Mouse (Mus musculus) CH12.LX (cell line): ENCODE data around the gene Mmgt2. TPM values are rescaled to one million over a fixed set of nuclear protein-coding genes. Genes with fewer than 3 reads are reported as not detected.

Experiments used
- DNase-seq: peaks from one replicate; pipeline ENCODE4 v3.0.0-alpha.2; 2013; ENCODE audit errors: extremely low read depth
- H3K27ac ChIP-seq: 2 replicates; pipeline ENCODE4 v1.5.1; 2012; ENCODE audit warnings: low read depth, mild to moderate bottlenecking, control low read depth, moderate library complexity; ENCODE audit not compliant: insufficient read depth
- H3K27me3 ChIP-seq: replicated peaks from 2 replicates; pipeline ENCODE3; 2012; ENCODE audit warnings: inconsistent platforms
- H3K36me3 ChIP-seq, 2 experiments: replicated peaks in 1 of 2; 2 replicates each; pipeline versions ENCODE3 to v1.6.1; 2012; ENCODE audit warnings: inconsistent platforms in 1 of 2, low read length in 1 of 2, mild to moderate bottlenecking in 1 of 2, mixed read lengths in 1 of 2, moderate library complexity in 1 of 2; ENCODE audit not compliant: control insufficient read depth in 1 of 2, insufficient read depth in 1 of 2
- H3K4me1 ChIP-seq, 2 experiments: 2 replicates each; pipeline ENCODE4 v1.6.1; 2012; ENCODE audit warnings: inconsistent platforms in 1 of 2, moderate library complexity in 1 of 2; ENCODE audit not compliant: insufficient read depth in 2 of 2, control insufficient read depth in 1 of 2
- H3K4me2 ChIP-seq: 2 replicates; pipeline ENCODE4 v1.6.1; 2012; ENCODE audit warnings: low read depth, mild to moderate bottlenecking, control low read depth; ENCODE audit not compliant: poor library complexity, insufficient read depth, severe bottlenecking
- H3K4me3 ChIP-seq, 3 experiments: fragments of 150-350 bp in 1 of 3; sonication (generic) in 1 of 3; replicated peaks in 1 of 3; 2 replicates each; pipeline versions ENCODE3 to v1.5.1; 2011 to 2012; ENCODE audit warnings: low read depth in 2 of 3, low read length in 2 of 3, mild to moderate bottlenecking in 2 of 3, moderate library complexity in 2 of 3, control low read depth in 1 of 3, improper control_type of control experiment in 1 of 3, inconsistent platforms in 1 of 3, mixed read lengths in 1 of 3; ENCODE audit not compliant: poor library complexity in 1 of 3
- H3K79me2 ChIP-seq: replicated peaks from 2 replicates; pipeline ENCODE4 v1.6.1; 2012; ENCODE audit warnings: mild to moderate bottlenecking, moderate library complexity; ENCODE audit not compliant: control insufficient read depth, poor library complexity, insufficient read depth, severe bottlenecking; ENCODE audit errors: extremely low read depth
- H3K9ac ChIP-seq: 2 replicates; pipeline ENCODE4 v1.6.1; 2012; ENCODE audit warnings: low read depth, mild to moderate bottlenecking, control low read depth, moderate library complexity; ENCODE audit not compliant: insufficient read depth
- H3K9me3 ChIP-seq: replicated peaks from 2 replicates; pipeline ENCODE3; 2012; ENCODE audit warnings: low read length, inconsistent platforms, mixed read lengths
- CHD1 ChIP-seq: IDR thresholded peaks from 2 replicates; pipeline ENCODE4 v1.6.1; 2012; ENCODE audit warnings: low read depth, low read length, improper control_type of control experiment, inconsistent platforms
- CHD2 ChIP-seq: IDR thresholded peaks from 2 replicates; pipeline ENCODE4 v1.6.1; 2011; ENCODE audit warnings: low read length, improper control_type of control experiment
- ELF1 ChIP-seq: IDR thresholded peaks from 2 replicates; pipeline ENCODE4 v1.6.1; 2014; ENCODE audit warnings: low read depth, mild to moderate bottlenecking, inconsistent platforms, low read length, improper control_type of control experiment
- EP300 ChIP-seq: IDR thresholded peaks from 2 replicates; pipeline ENCODE4 v1.6.1; 2011; ENCODE audit warnings: low read length, improper control_type of control experiment
- JUND ChIP-seq: conservative IDR thresholded peaks from 2 replicates; pipeline ENCODE4 v1.6.1; 2011; ENCODE audit warnings: low read depth, low read length, improper control_type of control experiment
- MAX ChIP-seq: IDR thresholded peaks from 2 replicates; pipeline ENCODE4 v1.6.1; 2011; ENCODE audit warnings: low read length, improper control_type of control experiment
- MAZ ChIP-seq: IDR thresholded peaks from 2 replicates; pipeline ENCODE4 v1.6.1; 2012; ENCODE audit warnings: low read depth, mild to moderate bottlenecking, inconsistent platforms, low read length, improper control_type of control experiment, moderate library complexity
- MXI1 ChIP-seq: IDR thresholded peaks from 2 replicates; pipeline ENCODE4 v1.6.1; 2011; ENCODE audit warnings: mild to moderate bottlenecking, low read depth, low read length, improper control_type of control experiment
- POLR2A ChIP-seq: IDR thresholded peaks from 2 replicates; pipeline ENCODE4 v1.6.1; 2011; ENCODE audit warnings: low read depth, mild to moderate bottlenecking, improper control_type of control experiment, low read length
- RCOR1 ChIP-seq: conservative IDR thresholded peaks from 2 replicates; pipeline ENCODE4 v1.6.1; 2012; ENCODE audit warnings: low read depth, mild to moderate bottlenecking, inconsistent platforms, low read length, improper control_type of control experiment
- TBP ChIP-seq: conservative IDR thresholded peaks from 2 replicates; pipeline ENCODE4 v1.6.1; 2011; ENCODE audit warnings: low read depth, low read length, improper control_type of control experiment
- USF1 ChIP-seq: IDR thresholded peaks from 2 replicates; pipeline ENCODE4 v1.6.1; 2014; ENCODE audit warnings: low read depth, mild to moderate bottlenecking, inconsistent platforms, low read length, improper control_type of control experiment
- ZC3H11A ChIP-seq: IDR thresholded peaks from 2 replicates; pipeline ENCODE4 v1.6.1; 2012; ENCODE audit warnings: low read depth, mild to moderate bottlenecking, inconsistent platforms, low read length, improper control_type of control experiment
- ZMIZ1 ChIP-seq: IDR thresholded peaks from 2 replicates; pipeline ENCODE4 v1.6.1; 2012; ENCODE audit warnings: low read depth, mild to moderate bottlenecking, inconsistent platforms, low read length, improper control_type of control experiment
- ZNF384 ChIP-seq: IDR thresholded peaks from 2 replicates; pipeline ENCODE4 v1.6.1; 2012; ENCODE audit warnings: low read depth, low read length, improper control_type of control experiment, inconsistent platforms
- dilution Hi-C: fragments of 300-500 bp; cut with MboI; formaldehyde crosslinking; loops from 2 replicates; pipeline ENCODE4 v1.14.3; 2020; ENCODE audit warnings: low sequenced_read_pairs; ENCODE audit not compliant: extremely low pct_unique_long_range_greater_than_20kb, extremely low pct_ligation_motif_present
- in situ Hi-C: fragments of 300-500 bp; cut with MboI; formaldehyde crosslinking; loops from 3 replicates; pipeline ENCODE4 v1.14.3; 2019; ENCODE audit warnings: low sequenced_read_pairs, low pct_ligation_motif_present, low pct_unique_long_range_greater_than_20kb, mixed read lengths
- polyA plus RNA-seq: library from polyadenylated mRNA; unstranded; fragments of >175 nt; gene quantifications from 2 replicates; pipeline ENCODE4 v1.2.1, GENCODE M21; 2012; ENCODE audit warnings: low read depth; ENCODE audit not compliant: insufficient read length
- total RNA-seq, 2 experiments: library from RNA; depleted of rRNA; stranded (reverse); fragments of 300-350 nt in 1 of 2; fragments of >200 nt in 1 of 2; gene quantifications; 2 replicates each; pipeline ENCODE4 v1.2.3; 2012 to 2014

Mmgt2 gene
- total and polyA plus RNA-seq, 3 experiments, result 49.2 to 65.9 (median 60.7) TPM

- peak; percentile 80 for TF ChIP-seq ELF1
- TF ChIP-seq, all 38 proteins: peak for 25
Measured at GRCm38 (mm10) chr11:62648591-62649391, at the start of gene Mmgt2 (continued).

- TF ChIP-seq JUND (peak; percentile 6; the same call in 1 of the 2 replicates), ZNF384 (peak; percentile 92), EP300 (no peak; the same call in 1 of the 2 replicates), CHD1 (no peak), USF1 (no peak), MAX (no peak), ZMIZ1 (no peak), TBP (0 out of 2 replicates have a peak, but pooled peaks have one; percentile 33), MAZ (no peak), ZC3H11A (no peak), POLR2A (no peak; the same call in 1 of the 2 replicates), MXI1 (no peak), CHD2 (peak; percentile 58; the same call in 1 of the 2 replicates), RCOR1 (no peak)
- no peaks in the 10 kb centered on the region for H3K27me3 ChIP-seq
- H3K27ac ChIP-seq, result peak overlapping the region; percentile 51; the same call in 1 of the 2 replicates
- no peaks in the 10 kb centered on the region for H3K9me3 ChIP-seq
- peak; percentile 48 for DNase-seq
- H3K4me3 ChIP-seq, result peak overlapping the region; percentile 28 to 68 (median 41)
- dilution Hi-C loops (no loop called here), in situ Hi-C loops (no loop called here)
- peak overlapping the region; percentile 68 for H3K4me2 ChIP-seq
- peaks cover 14 to 49% of the 10 kb centered on the region in 2 experiments for H3K4me1 ChIP-seq
- H3K9ac ChIP-seq, result peak overlapping the region; percentile 75
- H3K36me3 ChIP-seq, result peaks cover 68 to 81% of the 10 kb centered on the region in 2 experiments
- peaks cover 28% of the 10 kb centered on the region for H3K79me2 ChIP-seq
Measured at GRCm38 (mm10) chr11:62601732-62602618, 46.5 kb upstream of the Mmgt2 start.
